Mouse (Mus musculus) heart, postnatal 14 days (tissue): Measurements from ENCODE around the gene Rgs11. TPM values are rescaled to one million over a fixed set of nuclear protein-coding genes. Genes with fewer than 3 reads are reported as not detected.

Experiments
- total RNA-seq, 2 experiments: library from RNA; stranded (reverse); gene quantifications; 2 replicates each; pipeline ENCODE4 v1.2.3; 2021

Gene Rgs11
- total RNA-seq, 2 experiments from 2014 or later = 0.72 to 1.7 TPM

Other genes with a start within 250 kb of the Rgs11 start
- 10 to 100 TPM; 11.4 to 13.1 TPM for gene Capn15, start 217.2 kb upstream of the Rgs11 start, total RNA-seq
- gene Rab11fip3, start 133.4 kb upstream of the Rgs11 start, total RNA-seq = 10 to 100 TPM; 22.7 to 25.3 TPM
- gene Decr2, start 112.6 kb upstream of the Rgs11 start, total RNA-seq = 10 to 100 TPM; 10.9 to 13.0 TPM
- 1 to 10 TPM; 3.1 to 3.6 TPM for gene Nme4, start 107.3 kb upstream of the Rgs11 start, total RNA-seq
- gene Tmem8, start 89.7 kb upstream of the Rgs11 start, total RNA-seq = 1 to 10 TPM; 1.2 to 1.9 TPM
- 100 to 1,000 TPM; 100 to 115 TPM for gene Mrpl28, start 79.5 kb upstream of the Rgs11 start, total RNA-seq
- 10 to 100 TPM; 16.1 to 16.9 TPM for gene Axin1, start 64.3 kb upstream of the Rgs11 start, total RNA-seq
- gene Pdia2, start 3.9 kb upstream of the Rgs11 start, total RNA-seq = not detected
- gene Arhgdig, start 4.8 kb downstream of the Rgs11 start, total RNA-seq = under 1 TPM; 0.56 to 0.81 TPM
- 10 to 100 TPM; 92.5 to 95.8 TPM for gene Fam234a, start 41.3 kb downstream of the Rgs11 start, total RNA-seq
- 10 to 100 TPM; 24.9 to 26.3 TPM for gene Luc7l, start 49.9 kb downstream of the Rgs11 start, total RNA-seq
- gene Neurl1b, start 211.9 kb downstream of the Rgs11 start, total RNA-seq = 10 to 100 TPM in 1 of 2 experiments, 1 to 10 TPM in 1; 8.9 to 12.3 TPM